Mouse (Mus musculus) CH12.LX (cell line): ENCODE data around the gene Dnm3. TPM values are rescaled to one million over a fixed set of nuclear protein-coding genes. Genes with fewer than 3 reads are reported as not detected.

ENCODE experiments used
- DNase-seq: peaks from one replicate; pipeline ENCODE4 v3.0.0-alpha.2; 2013; ENCODE audit errors: extremely low read depth
- H3K27ac ChIP-seq: 2 replicates; pipeline ENCODE4 v1.5.1; 2012; ENCODE audit warnings: low read depth, mild to moderate bottlenecking, control low read depth, moderate library complexity; ENCODE audit not compliant: insufficient read depth
- H3K27me3 ChIP-seq: replicated peaks from 2 replicates; pipeline ENCODE3; 2012; ENCODE audit warnings: inconsistent platforms
- H3K36me3 ChIP-seq, 2 experiments: replicated peaks in 1 of 2; 2 replicates each; pipeline versions ENCODE3 to v1.6.1; 2012; ENCODE audit warnings: inconsistent platforms in 1 of 2, low read length in 1 of 2, mild to moderate bottlenecking in 1 of 2, mixed read lengths in 1 of 2, moderate library complexity in 1 of 2; ENCODE audit not compliant: control insufficient read depth in 1 of 2, insufficient read depth in 1 of 2
- H3K4me1 ChIP-seq, 2 experiments: 2 replicates each; pipeline ENCODE4 v1.6.1; 2012; ENCODE audit warnings: inconsistent platforms in 1 of 2, moderate library complexity in 1 of 2; ENCODE audit not compliant: insufficient read depth in 2 of 2, control insufficient read depth in 1 of 2
- H3K4me2 ChIP-seq: 2 replicates; pipeline ENCODE4 v1.6.1; 2012; ENCODE audit warnings: low read depth, mild to moderate bottlenecking, control low read depth; ENCODE audit not compliant: poor library complexity, insufficient read depth, severe bottlenecking
- H3K4me3 ChIP-seq, 3 experiments: fragments of 150-350 bp in 1 of 3; sonication (generic) in 1 of 3; replicated peaks in 1 of 3; 2 replicates each; pipeline versions ENCODE3 to v1.5.1; 2011 to 2012; ENCODE audit warnings: low read depth in 2 of 3, low read length in 2 of 3, mild to moderate bottlenecking in 2 of 3, moderate library complexity in 2 of 3, control low read depth in 1 of 3, improper control_type of control experiment in 1 of 3, inconsistent platforms in 1 of 3, mixed read lengths in 1 of 3; ENCODE audit not compliant: poor library complexity in 1 of 3
- H3K79me2 ChIP-seq: replicated peaks from 2 replicates; pipeline ENCODE4 v1.6.1; 2012; ENCODE audit warnings: mild to moderate bottlenecking, moderate library complexity; ENCODE audit not compliant: control insufficient read depth, poor library complexity, insufficient read depth, severe bottlenecking; ENCODE audit errors: extremely low read depth
- H3K9ac ChIP-seq: 2 replicates; pipeline ENCODE4 v1.6.1; 2012; ENCODE audit warnings: low read depth, mild to moderate bottlenecking, control low read depth, moderate library complexity; ENCODE audit not compliant: insufficient read depth
- H3K9me3 ChIP-seq: replicated peaks from 2 replicates; pipeline ENCODE3; 2012; ENCODE audit warnings: low read length, inconsistent platforms, mixed read lengths
- CHD1 ChIP-seq: IDR thresholded peaks from 2 replicates; pipeline ENCODE4 v1.6.1; 2012; ENCODE audit warnings: low read depth, low read length, improper control_type of control experiment, inconsistent platforms
- CTCF ChIP-seq, 2 experiments: IDR thresholded peaks in 1 of 2; conservative IDR thresholded peaks in 1 of 2; 2 replicates each; pipeline ENCODE4 v1.5.1; 2011 to 2012; ENCODE audit warnings: low read depth in 2 of 2, low read length in 2 of 2, improper control_type of control experiment in 1 of 2, inconsistent platforms in 1 of 2, mild to moderate bottlenecking in 1 of 2, moderate library complexity in 1 of 2
- E2F4 ChIP-seq: IDR thresholded peaks from 2 replicates; pipeline ENCODE4 v1.6.1; 2011; ENCODE audit warnings: low read depth, low read length, improper control_type of control experiment; ENCODE audit not compliant: insufficient replicate concordance
- ELF1 ChIP-seq: IDR thresholded peaks from 2 replicates; pipeline ENCODE4 v1.6.1; 2014; ENCODE audit warnings: low read depth, mild to moderate bottlenecking, inconsistent platforms, low read length, improper control_type of control experiment
- ETS1 ChIP-seq: conservative IDR thresholded peaks from 2 replicates; pipeline ENCODE4 v1.6.1; 2012; ENCODE audit warnings: low read depth, mild to moderate bottlenecking, inconsistent platforms, low read length, improper control_type of control experiment, moderate library complexity
- HCFC1 ChIP-seq: IDR thresholded peaks from 2 replicates; pipeline ENCODE4 v1.6.1; 2012; ENCODE audit warnings: low read depth, mild to moderate bottlenecking, inconsistent platforms, low read length, improper control_type of control experiment
- JUN ChIP-seq: IDR thresholded peaks from 2 replicates; pipeline ENCODE4 v1.6.1; 2011; ENCODE audit warnings: low read depth, mild to moderate bottlenecking, low read length, improper control_type of control experiment, moderate library complexity; ENCODE audit not compliant: insufficient read depth
- NELFE ChIP-seq: IDR thresholded peaks from 2 replicates; pipeline ENCODE4 v1.6.1; 2011; ENCODE audit warnings: low read depth, low read length, improper control_type of control experiment
- PAX5 ChIP-seq: IDR thresholded peaks from 2 replicates; pipeline ENCODE4 v1.6.1; 2012; ENCODE audit warnings: low read length, inconsistent platforms, mixed read lengths
- RCOR1 ChIP-seq: conservative IDR thresholded peaks from 2 replicates; pipeline ENCODE4 v1.6.1; 2012; ENCODE audit warnings: low read depth, mild to moderate bottlenecking, inconsistent platforms, low read length, improper control_type of control experiment
- SMC3 ChIP-seq: IDR thresholded peaks from 2 replicates; pipeline ENCODE4 v1.6.1; 2011; ENCODE audit warnings: low read depth, low read length, improper control_type of control experiment
- TCF12 ChIP-seq: IDR thresholded peaks from 2 replicates; pipeline ENCODE4 v1.6.1; 2014; ENCODE audit warnings: low read depth, mild to moderate bottlenecking, inconsistent platforms, low read length, improper control_type of control experiment
- USF1 ChIP-seq: IDR thresholded peaks from 2 replicates; pipeline ENCODE4 v1.6.1; 2014; ENCODE audit warnings: low read depth, mild to moderate bottlenecking, inconsistent platforms, low read length, improper control_type of control experiment
- ZKSCAN1 ChIP-seq: IDR thresholded peaks from 2 replicates; pipeline ENCODE4 v1.6.1; 2012; ENCODE audit warnings: low read depth, inconsistent platforms, low read length, improper control_type of control experiment, borderline replicate concordance
- dilution Hi-C: fragments of 300-500 bp; cut with MboI; formaldehyde crosslinking; loops from 2 replicates; pipeline ENCODE4 v1.14.3; 2020; ENCODE audit warnings: low sequenced_read_pairs; ENCODE audit not compliant: extremely low pct_unique_long_range_greater_than_20kb, extremely low pct_ligation_motif_present
- in situ Hi-C: fragments of 300-500 bp; cut with MboI; formaldehyde crosslinking; loops from 3 replicates; pipeline ENCODE4 v1.14.3; 2019; ENCODE audit warnings: low sequenced_read_pairs, low pct_ligation_motif_present, low pct_unique_long_range_greater_than_20kb, mixed read lengths
- polyA plus RNA-seq: library from polyadenylated mRNA; unstranded; fragments of >175 nt; gene quantifications from 2 replicates; pipeline ENCODE4 v1.2.1, GENCODE M21; 2012; ENCODE audit warnings: low read depth; ENCODE audit not compliant: insufficient read length
- total RNA-seq, 2 experiments: library from RNA; depleted of rRNA; stranded (reverse); fragments of 300-350 nt in 1 of 2; fragments of >200 nt in 1 of 2; gene quantifications; 2 replicates each; pipeline ENCODE4 v1.2.3; 2012 to 2014

Dnm3 gene
- total and polyA plus RNA-seq, 3 experiments, result 3.6 to 9.5 (median 6.9) TPM

DNA sequence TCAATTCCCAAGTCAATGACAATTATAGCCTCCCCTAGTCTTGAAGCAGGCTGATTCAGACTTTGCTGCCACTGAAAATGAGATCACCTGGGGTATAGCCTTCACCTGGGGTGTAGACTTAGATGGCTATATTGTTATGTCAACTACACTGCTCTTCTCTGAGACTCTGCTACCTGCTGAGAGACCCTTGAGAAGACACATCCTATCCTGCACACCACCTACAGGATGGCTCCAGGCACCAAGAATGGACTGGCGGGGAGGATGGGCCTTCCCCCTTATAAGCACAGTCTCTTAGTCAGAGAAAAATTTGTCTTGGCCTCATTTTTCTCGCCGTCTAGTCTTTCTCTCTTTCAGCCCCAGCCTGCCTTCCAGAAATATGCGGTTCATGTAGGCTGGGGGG, 123.1 kb downstream of the Dnm3 start:
- Histone ChIP-seq H3K79me2 (no peaks in the 10 kb centered on the region), H3K27me3 (no peaks in the 10 kb centered on the region), H3K27ac (no peak overlapping the region), H3K9me3 (no peaks in the 10 kb centered on the region), H3K4me3 (no peak overlapping the region), H3K4me2 (no peak overlapping the region), H3K9ac (no peak overlapping the region), H3K4me1 (no peaks in the 10 kb centered on the region), H3K36me3 (no peaks in the 10 kb centered on the region)
- TF ChIP-seq USF1, result no peak
- TF ChIP-seq CTCF (conservative IDR thresholded peaks at IDR 0.05 in 1 of 2, IDR thresholded peaks at IDR 0.05 in 1 of 2; ENCODE audit: low read depth in 2 of 2, low read length in 2 of 2), result no peak
- TF ChIP-seq SMC3, result no peak
- TF ChIP-seq TCF12, result no peak
- TF ChIP-seq ETS1, result no peak
- no peak for TF ChIP-seq ELF1
- TF ChIP-seq RCOR1, result no peak
- TF ChIP-seq NELFE, result no peak
- no peak for TF ChIP-seq CHD1
- TF ChIP-seq ZKSCAN1, result no peak
- no peak for TF ChIP-seq HCFC1
- in situ Hi-C loops (no loop called here), dilution Hi-C loops (no loop called here)
- DNase-seq, result no peak

DNA sequence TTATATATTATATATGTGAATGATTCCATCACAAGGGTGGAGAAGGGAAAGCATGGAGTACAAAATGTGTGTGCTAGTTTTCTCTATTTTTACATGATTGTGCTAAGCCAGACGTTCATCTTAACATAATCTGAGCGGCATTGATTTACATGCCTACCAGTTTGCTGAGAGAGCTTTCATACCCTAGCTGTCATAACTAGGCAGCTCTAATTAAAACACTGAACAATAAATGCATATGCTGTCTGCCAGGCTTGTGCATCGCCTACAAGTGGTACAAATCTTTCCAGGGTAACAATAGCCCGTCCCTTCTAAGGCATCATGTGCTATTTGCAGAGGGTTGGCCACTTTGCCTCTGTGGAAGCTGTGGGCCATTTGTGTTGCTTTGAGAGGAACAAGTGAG, 124.0 kb downstream of the Dnm3 start:
- no peaks in the 10 kb centered on the region for H3K27me3 ChIP-seq
- dilution Hi-C loops, result no loop called here
- H3K9me3 ChIP-seq, result no peaks in the 10 kb centered on the region
- TF ChIP-seq PAX5 (no peak), E2F4 (no peak), ETS1 (no peak)
- H3K4me3 ChIP-seq, result no peak overlapping the region
- no peak overlapping the region for H3K4me2 ChIP-seq
- in situ Hi-C loops, result no loop called here
- no peak overlapping the region for H3K27ac ChIP-seq
- no peaks in the 10 kb centered on the region for H3K4me1 ChIP-seq
- DNase-seq, result no peak
- no peak overlapping the region for H3K9ac ChIP-seq
- no peaks in the 10 kb centered on the region for H3K79me2 ChIP-seq
- no peaks in the 10 kb centered on the region for H3K36me3 ChIP-seq

DNA sequence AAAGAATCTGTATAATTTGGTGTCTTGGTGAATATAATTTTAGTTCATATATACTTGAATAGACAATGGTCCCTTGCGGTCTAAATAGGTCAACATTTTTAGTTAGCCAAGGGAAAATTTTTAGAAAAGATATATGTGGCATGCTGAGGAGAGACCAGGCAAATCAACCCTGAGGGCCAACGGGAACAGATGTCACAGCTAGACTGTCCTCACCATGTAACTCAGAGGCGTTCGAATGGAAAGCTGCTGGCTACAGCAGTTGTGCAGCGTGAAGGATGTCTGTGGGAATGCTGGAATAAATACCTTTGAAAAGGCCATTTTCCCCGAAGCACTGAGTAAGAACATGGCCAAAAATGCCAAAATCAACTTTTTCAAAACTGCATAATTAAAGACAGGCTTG, 128.5 kb downstream of the Dnm3 start:
- in situ Hi-C loops (no loop called here), dilution Hi-C loops (no loop called here)
- no peak overlapping the region for H3K4me2 ChIP-seq
- no peak overlapping the region for H3K9ac ChIP-seq
- H3K36me3 ChIP-seq, result no peaks in the 10 kb centered on the region
- no peaks in the 10 kb centered on the region for H3K9me3 ChIP-seq
- H3K27me3 ChIP-seq, result no peaks in the 10 kb centered on the region
- no peak for DNase-seq
- H3K4me3 ChIP-seq, result no peak overlapping the region
- no peaks in the 10 kb centered on the region for H3K4me1 ChIP-seq
- H3K27ac ChIP-seq, result no peak overlapping the region
- no peaks in the 10 kb centered on the region for H3K79me2 ChIP-seq
- no peak for TF ChIP-seq JUN
- TF ChIP-seq, all 38 proteins: peak for 0
